Mouse (Mus musculus): ENCODE measurements around the gene Ivd. TPM values are rescaled to one million over a fixed set of nuclear protein-coding genes. Genes with fewer than 3 reads are reported as not detected.
A peak's percentile ranks its signal among the peaks of the same experiment; 100 is the strongest.

Gene Ivd
- polyA plus RNA-seq, 1 experiment: 104 TPM

GRCm38 (mm10) chr2:118916436-118916835, 54.7 kb downstream of the Ivd start:
- Histone ChIP-seq H3K4me1 (ENCODE audit: control insufficient read depth, insufficient read depth, low read length) (peaks cover 4% of the 10 kb centered on the region; the same call in 1 of the 2 replicates), H3K27ac (ENCODE audit: insufficient read depth, low read length) (no peak overlapping the region), H3K4me3 (ENCODE audit: insufficient read depth, low read length) (no peak overlapping the region)
- TF ChIP-seq POLR2A (IDR thresholded peaks at IDR 0.05; ENCODE audit: extremely low read depth, insufficient read depth, low read length) (no peak), CTCF (IDR thresholded peaks at IDR 0.05; ENCODE audit: extremely low read depth, insufficient read depth, low read length) (no peak)

GRCm38 (mm10) chr2:118918543-118918942, 56.8 kb downstream of the Ivd start:
- Histone ChIP-seq H3K4me1 (ENCODE audit: control insufficient read depth, insufficient read depth, low read length) (peaks cover 3% of the 10 kb centered on the region; the same call in 1 of the 2 replicates), H3K4me3 (ENCODE audit: insufficient read depth, low read length) (no peak overlapping the region), H3K27ac (ENCODE audit: insufficient read depth, low read length) (no peak overlapping the region)
- TF ChIP-seq POLR2A (IDR thresholded peaks at IDR 0.05; ENCODE audit: extremely low read depth, insufficient read depth, low read length): no peak
- TF ChIP-seq CTCF (IDR thresholded peaks at IDR 0.05; ENCODE audit: extremely low read depth, insufficient read depth, low read length): no peak

GRCm38 (mm10) chr2:118920428-118920827, 58.7 kb downstream of the Ivd start:
- TF ChIP-seq CTCF (IDR thresholded peaks at IDR 0.05; ENCODE audit: extremely low read depth, insufficient read depth, low read length) (no peak), POLR2A (IDR thresholded peaks at IDR 0.05; ENCODE audit: extremely low read depth, insufficient read depth, low read length) (no peak)
- H3K27ac ChIP-seq (ENCODE audit: insufficient read depth, low read length): no peak overlapping the region
- H3K4me3 ChIP-seq (ENCODE audit: insufficient read depth, low read length): no peak overlapping the region
- no peaks in the 10 kb centered on the region for H3K4me1 ChIP-seq (ENCODE audit: control insufficient read depth, insufficient read depth, low read length)

- Histone ChIP-seq H3K27ac (ENCODE audit: insufficient read depth, low read length) (no peak overlapping the region), H3K4me1 (ENCODE audit: control insufficient read depth, insufficient read depth, low read length) (peaks cover 4% of the 10 kb centered on the region; the same call in 1 of the 2 replicates), H3K4me3 (ENCODE audit: insufficient read depth, low read length) (peak overlapping the region; percentile 40)
- no peak for TF ChIP-seq POLR2A (IDR thresholded peaks at IDR 0.05; ENCODE audit: extremely low read depth, insufficient read depth, low read length)
- TF ChIP-seq CTCF (IDR thresholded peaks at IDR 0.05; ENCODE audit: extremely low read depth, insufficient read depth, low read length): no peak
Observed at GRCm38 (mm10) chr2:118925952-118926351, 64.2 kb downstream of the Ivd start.

DNA sequence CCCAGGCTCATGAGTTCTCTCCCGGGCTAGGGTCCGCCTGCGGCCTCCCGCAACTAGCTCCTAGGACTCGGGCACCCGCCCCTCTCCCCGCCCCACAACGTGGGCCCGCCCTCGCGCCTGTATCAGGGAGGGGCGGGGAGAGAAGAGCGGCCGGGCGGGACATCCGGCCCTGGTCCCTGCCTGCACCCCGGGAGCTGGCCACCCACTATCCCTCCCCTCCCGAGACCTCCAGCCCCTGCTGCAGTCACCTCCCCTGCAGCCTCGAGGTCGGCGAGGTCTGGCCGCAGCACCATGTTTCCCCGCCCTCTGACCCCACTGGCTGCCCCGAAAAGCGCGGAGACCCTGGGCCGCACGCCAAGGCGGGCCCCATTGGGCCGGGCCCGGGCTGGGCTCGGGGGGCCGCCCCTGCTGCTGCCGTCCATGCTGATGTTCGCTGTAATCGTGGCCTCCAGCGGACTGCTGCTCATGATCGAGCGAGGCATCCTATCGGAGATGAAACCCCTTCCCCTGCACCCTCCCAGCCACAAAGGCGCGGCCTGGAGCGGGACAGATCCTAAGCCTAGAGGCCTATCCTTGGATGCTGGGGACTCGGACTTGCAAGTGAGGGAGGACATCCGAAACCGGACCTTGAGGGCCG, 64.7 kb downstream of the Ivd start, which contains the start of gene Chst14:
TSS of gene Chst14 (plus strand) at position 136 of the 637 bp plus-strand sequence.
- H3K4me1 ChIP-seq (ENCODE audit: control insufficient read depth, insufficient read depth, low read length): peaks cover 4% of the 10 kb centered on the region; the same call in 1 of the 2 replicates
- TF ChIP-seq CTCF (IDR thresholded peaks at IDR 0.05; ENCODE audit: extremely low read depth, insufficient read depth, low read length) (no peak), POLR2A (IDR thresholded peaks at IDR 0.05; ENCODE audit: extremely low read depth, insufficient read depth, low read length) (no peak)
- H3K4me3 ChIP-seq (ENCODE audit: insufficient read depth, low read length): peak within 1 kb of the TSS; percentile 40
- no peak within 1 kb of the TSS for H3K27ac ChIP-seq (ENCODE audit: insufficient read depth, low read length)

DNA sequence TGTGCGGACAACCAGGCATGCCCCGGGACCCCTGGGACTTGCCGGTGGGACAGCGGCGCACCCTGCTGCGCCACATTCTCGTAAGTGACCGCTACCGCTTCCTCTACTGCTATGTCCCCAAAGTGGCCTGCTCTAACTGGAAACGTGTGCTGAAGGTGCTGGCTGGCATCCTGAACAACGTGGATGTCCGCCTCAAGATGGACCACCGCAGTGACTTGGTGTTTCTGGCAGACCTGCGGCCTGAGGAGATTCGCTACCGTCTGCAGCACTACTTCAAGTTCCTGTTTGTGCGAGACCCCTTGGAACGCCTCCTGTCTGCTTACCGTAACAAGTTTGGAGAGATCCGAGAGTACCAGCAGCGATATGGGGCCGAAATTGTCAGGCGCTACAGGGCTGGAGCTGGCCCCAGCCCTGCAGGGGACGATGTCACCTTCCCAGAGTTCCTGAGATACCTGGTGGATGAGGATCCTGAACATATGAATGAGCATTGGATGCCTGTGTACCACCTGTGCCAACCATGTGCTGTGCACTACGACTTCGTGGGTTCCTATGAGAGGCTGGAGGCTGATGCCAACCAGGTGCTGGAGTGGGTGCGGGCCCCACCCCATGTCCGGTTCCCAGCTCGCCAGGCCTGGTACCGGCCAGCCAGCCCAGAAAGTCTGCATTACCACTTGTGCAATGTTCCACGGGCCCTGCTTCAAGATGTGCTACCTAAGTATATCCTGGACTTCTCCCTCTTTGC, 65.4 kb downstream of the Ivd start:
- peak overlapping the region; percentile 40 for H3K4me3 ChIP-seq (ENCODE audit: insufficient read depth, low read length)
- H3K4me1 ChIP-seq (ENCODE audit: control insufficient read depth, insufficient read depth, low read length): peaks cover 4% of the 10 kb centered on the region; the same call in 1 of the 2 replicates
- TF ChIP-seq CTCF (IDR thresholded peaks at IDR 0.05; ENCODE audit: extremely low read depth, insufficient read depth, low read length) (no peak), POLR2A (IDR thresholded peaks at IDR 0.05; ENCODE audit: extremely low read depth, insufficient read depth, low read length) (no peak)
- H3K27ac ChIP-seq (ENCODE audit: insufficient read depth, low read length): no peak overlapping the region

Other genes with a start within 250 kb of the Ivd start
- 58.0 and 63.1 TPM in 2 replicates for gene Pak6, start 198.7 kb upstream of the Ivd start, polyA plus RNA-seq (2012; rRNA removed)
- 11.3 and 17.9 TPM in 2 replicates for gene Ankrd63, start 158.0 kb upstream of the Ivd start, polyA plus RNA-seq (2012; rRNA removed)
- 2.9 and 3.0 TPM in 2 replicates for gene Plcb2, start 133.5 kb upstream of the Ivd start, polyA plus RNA-seq (2012; rRNA removed)
- 22.4 and 24.7 TPM in 2 replicates for gene Inafm2, start 116.2 kb upstream of the Ivd start, polyA plus RNA-seq (2012; rRNA removed)
- 3.5 and 4.2 TPM in 2 replicates for gene Ccdc9b, start 99.3 kb upstream of the Ivd start, polyA plus RNA-seq (2012; rRNA removed)
- gene Phgr1, start 89.2 kb upstream of the Ivd start, polyA plus RNA-seq (2012; rRNA removed): not detected in 2 replicates
- 128 and 137 TPM in 2 replicates for gene Disp2, start 82.2 kb upstream of the Ivd start, polyA plus RNA-seq (2012; rRNA removed)
- 1.9 and 2.2 TPM in 2 replicates for gene Knstrn, start 48.0 kb upstream of the Ivd start, polyA plus RNA-seq (2012; rRNA removed)
- gene Bahd1, start 38.4 kb downstream of the Ivd start, polyA plus RNA-seq (2012; rRNA removed): 21.8 and 22.5 TPM in 2 replicates
- gene Chst14, start 64.5 kb downstream of the Ivd start, polyA plus RNA-seq (2012; rRNA removed): 2.8 and 3.1 TPM in 2 replicates
- gene Ccdc32, start 167.4 kb downstream of the Ivd start, polyA plus RNA-seq (2012; rRNA removed): 44.3 and 45.1 TPM in 2 replicates
- gene Rpusd2, start 172.8 kb downstream of the Ivd start, polyA plus RNA-seq (2012; rRNA removed): 4.8 and 4.9 TPM in 2 replicates
- gene Knl1, start 185.2 kb downstream of the Ivd start, polyA plus RNA-seq (2012; rRNA removed): 0.04 and 0.08 TPM in 2 replicates